Mouse (Mus musculus): ENCODE results near the gene Sez6l.

GRCm38 (mm10) chr5:112432033-112432432 lies 145.0 kb downstream of the Sez6l start:
- TF ChIP-seq CTCF (IDR thresholded peaks at IDR 0.05) (no peak), POLR2A (IDR thresholded peaks at IDR 0.05; ENCODE audit: insufficient read depth, low read depth, low read length) (no peak)
